Mouse (Mus musculus): Measurements from ENCODE around the gene Ssbp3.

DNA sequence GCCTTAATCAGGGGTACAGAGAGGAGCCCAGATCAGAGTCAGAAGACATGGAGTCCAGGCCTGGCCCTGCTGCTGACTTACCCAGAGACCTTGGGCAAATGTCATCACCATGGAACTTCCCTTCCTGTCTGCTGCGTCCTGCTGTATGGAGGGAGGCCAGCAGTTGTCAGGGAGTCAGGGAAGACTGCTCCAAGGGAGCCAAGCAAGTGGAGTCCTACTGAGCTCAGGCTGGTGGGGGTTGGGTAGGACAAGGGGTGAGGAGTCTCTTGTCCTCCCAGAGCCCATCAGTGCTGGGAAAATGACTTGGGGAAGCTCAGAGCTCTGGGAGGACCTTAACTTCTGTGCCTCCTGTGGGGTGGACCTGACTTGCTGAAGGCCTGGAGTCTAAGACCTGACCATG, 173.8 kb downstream of the Ssbp3 start:
- TF ChIP-seq CTCF (IDR thresholded peaks at IDR 0.05; ENCODE audit: insufficient read depth, low read length) (no peak), POLR2A (IDR thresholded peaks at IDR 0.05; ENCODE audit: borderline replicate concordance, extremely low read depth, low read depth, low read length) (no peak)

Data from lung, adult 2 months (tissue).